Mouse (Mus musculus): ENCODE measurements around the gene Ets1. TPM values are rescaled to one million over a fixed set of nuclear protein-coding genes. Genes with fewer than 3 reads are reported as not detected.

Gene Ets1
- total and polyA plus RNA-seq, 3 experiments = 10.0 to 23.5 (median 19.8) TPM

GRCm38 (mm10) chr9:32631341-32631740 is 4.7 kb upstream of the Ets1 start:
- no peak overlapping the region for H3K9ac ChIP-seq (ENCODE audit: insufficient read depth, low read depth)
- H3K4me3 ChIP-seq (replicated peaks in 1 of 3; ENCODE audit: low read depth in 2 of 3, low read length in 2 of 3, poor library complexity in 1 of 3) = no peak overlapping the region
- no peaks in the 10 kb centered on the region for H3K27me3 ChIP-seq (replicated peaks)
- H3K27ac ChIP-seq (ENCODE audit: insufficient read depth, low read depth) = no peak overlapping the region
- TF ChIP-seq KAT2A (IDR thresholded peaks at IDR 0.05; ENCODE audit: insufficient replicate concordance, low read length) (no peak), ZMIZ1 (IDR thresholded peaks at IDR 0.05; ENCODE audit: low read depth, low read length) (no peak), CHD2 (IDR thresholded peaks at IDR 0.05; ENCODE audit: low read length) (no peak), POLR2A (IDR thresholded peaks at IDR 0.05; ENCODE audit: low read depth, low read length) (no peak), RAD21 (IDR thresholded peaks at IDR 0.05; ENCODE audit: low read depth, low read length) (no peak), USF1 (IDR thresholded peaks at IDR 0.05; ENCODE audit: low read depth, low read length) (no peak), EP300 (IDR thresholded peaks at IDR 0.05; ENCODE audit: low read length) (no peak), CHD1 (IDR thresholded peaks at IDR 0.05; ENCODE audit: low read depth, low read length) (no peak), BHLHE40 (IDR thresholded peaks at IDR 0.05; ENCODE audit: low read depth, low read length) (no peak), HCFC1 (IDR thresholded peaks at IDR 0.05; ENCODE audit: low read depth, low read length) (no peak)
- DNase-seq (ENCODE audit: extremely low read depth) = no peak
- H3K36me3 ChIP-seq (replicated peaks in 1 of 2; ENCODE audit: control insufficient read depth in 1 of 2, insufficient read depth in 1 of 2, low read length in 1 of 2) = no peaks in the 10 kb centered on the region
- H3K9me3 ChIP-seq (replicated peaks; ENCODE audit: low read length) = no peaks in the 10 kb centered on the region
- no peaks in the 10 kb centered on the region for H3K79me2 ChIP-seq (replicated peaks; ENCODE audit: control insufficient read depth, extremely low read depth, insufficient read depth, poor library complexity, severe bottlenecking)
- dilution Hi-C loops (cut with MboI; ENCODE audit: extremely low pct_ligation_motif_present, extremely low pct_unique_long_range_greater_than_20kb, low sequenced_read_pairs) = no loop called here
- in situ Hi-C loops (cut with MboI; ENCODE audit: low pct_ligation_motif_present, low pct_unique_long_range_greater_than_20kb, low sequenced_read_pairs) = no loop called here
- H3K4me1 ChIP-seq (ENCODE audit: control insufficient read depth in 1 of 2, insufficient read depth in 2 of 2) = peaks cover 0 to 10% of the 10 kb centered on the region in 2 experiments; a peak in 3 of 4 replicates
- H3K4me2 ChIP-seq (ENCODE audit: insufficient read depth, low read depth, poor library complexity, severe bottlenecking) = no peak overlapping the region

DNA sequence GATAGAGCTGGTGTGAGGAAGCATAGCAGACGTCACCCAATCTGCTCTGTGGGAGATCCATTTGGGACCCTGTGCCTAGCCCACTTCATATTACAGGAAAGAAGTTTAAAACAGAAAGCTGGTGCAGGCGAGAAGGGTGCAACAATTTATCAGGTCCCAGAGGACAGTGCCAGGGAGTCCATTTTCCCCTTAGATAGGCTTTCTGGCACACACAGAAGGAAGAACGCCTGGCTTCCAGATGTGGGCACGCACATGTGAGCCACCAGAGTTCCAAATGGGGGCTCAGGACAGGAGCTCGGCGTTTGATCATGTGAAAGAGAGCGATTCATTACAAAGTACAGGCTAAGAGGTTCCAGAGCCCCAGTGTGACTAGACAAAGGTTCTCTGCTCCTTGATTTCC is 3.8 kb upstream of the Ets1 start:
- Histone ChIP-seq H3K79me2 (replicated peaks; ENCODE audit: control insufficient read depth, extremely low read depth, insufficient read depth, poor library complexity, severe bottlenecking) (no peaks in the 10 kb centered on the region), H3K27ac (ENCODE audit: insufficient read depth, low read depth) (no peak overlapping the region), H3K4me1 (ENCODE audit: control insufficient read depth in 1 of 2, insufficient read depth in 2 of 2) (peaks cover 0 to 10% of the 10 kb centered on the region in 2 experiments; a peak in 3 of 4 replicates), H3K4me2 (ENCODE audit: insufficient read depth, low read depth, poor library complexity, severe bottlenecking) (no peak overlapping the region), H3K27me3 (replicated peaks) (no peaks in the 10 kb centered on the region), H3K9ac (ENCODE audit: insufficient read depth, low read depth) (no peak overlapping the region), H3K4me3 (replicated peaks in 1 of 3; ENCODE audit: low read depth in 2 of 3, low read length in 2 of 3, poor library complexity in 1 of 3) (no peak overlapping the region), H3K36me3 (replicated peaks in 1 of 2; ENCODE audit: control insufficient read depth in 1 of 2, insufficient read depth in 1 of 2, low read length in 1 of 2) (no peaks in the 10 kb centered on the region), H3K9me3 (replicated peaks; ENCODE audit: low read length) (no peaks in the 10 kb centered on the region)
- TF ChIP-seq TBP (conservative IDR thresholded peaks at IDR 0.05; ENCODE audit: low read depth, low read length) (no peak), JUND (conservative IDR thresholded peaks at IDR 0.05; ENCODE audit: low read depth, low read length) (no peak), GABPA (IDR thresholded peaks at IDR 0.05; ENCODE audit: insufficient replicate concordance, low read depth, low read length) (no peak), HCFC1 (IDR thresholded peaks at IDR 0.05; ENCODE audit: low read depth, low read length) (no peak), ZC3H11A (IDR thresholded peaks at IDR 0.05; ENCODE audit: low read depth, low read length) (no peak), MEF2A (IDR thresholded peaks at IDR 0.05; ENCODE audit: borderline replicate concordance, low read depth, low read length) (no peak), MAZ (IDR thresholded peaks at IDR 0.05; ENCODE audit: low read depth, low read length) (no peak), RAD21 (IDR thresholded peaks at IDR 0.05; ENCODE audit: low read depth, low read length) (no peak), CHD2 (IDR thresholded peaks at IDR 0.05; ENCODE audit: low read length) (no peak), CHD1 (IDR thresholded peaks at IDR 0.05; ENCODE audit: low read depth, low read length) (no peak), JUN (IDR thresholded peaks at IDR 0.05; ENCODE audit: insufficient read depth, low read depth, low read length) (no peak), SMC3 (IDR thresholded peaks at IDR 0.05; ENCODE audit: low read depth, low read length) (no peak), UBTF (IDR thresholded peaks at IDR 0.05; ENCODE audit: low read depth, low read length) (no peak), POLR2AphosphoS2 (IDR thresholded peaks at IDR 0.05; ENCODE audit: low read depth, low read length) (no peak)
- DNase-seq (ENCODE audit: extremely low read depth) = no peak
- dilution Hi-C loops (cut with MboI; ENCODE audit: extremely low pct_ligation_motif_present, extremely low pct_unique_long_range_greater_than_20kb, low sequenced_read_pairs) (no loop called here), in situ Hi-C loops (cut with MboI; ENCODE audit: low pct_ligation_motif_present, low pct_unique_long_range_greater_than_20kb, low sequenced_read_pairs) (no loop called here)

Measured in CH12.LX (cell line).